Mouse (Mus musculus) olfactory bulb, adult 2 months (tissue): ENCODE data around the gene Suclg2. TPM values are rescaled to one million over a fixed set of nuclear protein-coding genes. Genes with fewer than 3 reads are reported as not detected.

Source experiments
- H3K27ac ChIP-seq: fragments of 200-500 bp; 2 replicates; pipeline ENCODE4 v1.5.1; 2012; ENCODE audit warnings: low read depth, low read length; ENCODE audit not compliant: insufficient read depth
- H3K4me1 ChIP-seq: fragments of 200-500 bp; 2 replicates; pipeline ENCODE4 v1.6.1; 2012; ENCODE audit warnings: low read length; ENCODE audit not compliant: control insufficient read depth, insufficient read depth
- H3K4me3 ChIP-seq: fragments of 200-500 bp; 2 replicates; pipeline ENCODE4 v1.5.1; 2012; ENCODE audit warnings: mild to moderate bottlenecking, low read depth, low read length, moderate library complexity; ENCODE audit not compliant: insufficient read depth
- CTCF ChIP-seq: fragments of 200-500 bp; IDR thresholded peaks from 2 replicates; pipeline ENCODE4 v1.5.1; 2012; ENCODE audit warnings: low read depth, mild to moderate bottlenecking, low read length, moderate library complexity; ENCODE audit not compliant: insufficient read depth
- POLR2A ChIP-seq: fragments of 200-500 bp; IDR thresholded peaks from 2 replicates; pipeline ENCODE4 v1.6.1; 2012; ENCODE audit warnings: mild to moderate bottlenecking, low read depth, low read length, moderate library complexity; ENCODE audit not compliant: insufficient read depth
- WGBS: fragments of 180-500 bp; shearing (Covaris S2); methylation state at CpG from one replicate; pipeline ENCODE4 v1.1.7; 2018; 5-methylcytosine and 5-hydroxymethylcytosine counted together
- polyA plus RNA-seq: library from polyadenylated mRNA; stranded (reverse); fragments of >200 nt; gene quantifications from 2 replicates; pipeline ENCODE4 v1.2.4, GENCODE M21; 2012; ENCODE audit warnings: low replicate concordance; ENCODE audit not compliant: missing spikeins, insufficient read depth, insufficient read length

The Suclg2 gene
- polyA plus RNA-seq, 1 experiment: not detected

DNA sequence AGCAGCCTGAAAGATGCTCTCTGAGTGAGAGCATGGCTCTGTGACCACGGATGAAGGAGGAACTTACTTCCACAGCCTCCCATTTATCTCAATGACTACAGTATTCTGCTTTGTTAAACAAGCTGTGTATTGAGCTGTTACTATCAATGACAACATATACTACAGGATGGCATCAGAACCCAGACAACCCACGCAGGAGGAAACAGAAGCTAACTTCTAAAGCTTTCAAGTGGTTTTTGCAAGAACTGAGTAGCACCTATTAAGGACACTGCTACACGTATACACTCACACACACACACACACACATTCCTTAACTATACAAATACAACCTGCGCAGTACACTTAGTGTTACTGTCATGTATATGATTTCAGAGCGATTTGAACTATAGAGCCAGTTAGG is 202.9 kb downstream of the Suclg2 start:
- Histone ChIP-seq H3K27ac (no peak overlapping the region), H3K4me1 (no peaks in the 10 kb centered on the region), H3K4me3 (no peak overlapping the region)
- 87% methylated on average over 5 of the region's 5 CpGs for WGBS
- TF ChIP-seq POLR2A (no peak), CTCF (no peak)

- no peak overlapping the region for H3K27ac ChIP-seq
- WGBS: 95% methylated on average over 10 of the region's 10 CpGs
- H3K4me1 ChIP-seq: no peaks in the 10 kb centered on the region
- no peak overlapping the region for H3K4me3 ChIP-seq
- TF ChIP-seq POLR2A (no peak), CTCF (no peak)
Observed at GRCm38 (mm10) chr6:95514726-95515125, 203.9 kb downstream of the Suclg2 start.

- WGBS: 94% methylated on average over 1 of the region's 1 CpGs
- no peak overlapping the region for H3K4me3 ChIP-seq
- TF ChIP-seq CTCF (no peak), POLR2A (no peak)
- no peaks in the 10 kb centered on the region for H3K4me1 ChIP-seq
- no peak overlapping the region for H3K27ac ChIP-seq
Observed at GRCm38 (mm10) chr6:95511689-95512088, 206.9 kb downstream of the Suclg2 start.

- Histone ChIP-seq H3K4me3 (no peak overlapping the region), H3K27ac (no peak overlapping the region), H3K4me1 (no peaks in the 10 kb centered on the region)
- WGBS: 63% methylated on average over 5 of the region's 5 CpGs
- TF ChIP-seq CTCF (no peak), POLR2A (no peak)
Observed at GRCm38 (mm10) chr6:95500771-95501170, 217.8 kb downstream of the Suclg2 start.

DNA sequence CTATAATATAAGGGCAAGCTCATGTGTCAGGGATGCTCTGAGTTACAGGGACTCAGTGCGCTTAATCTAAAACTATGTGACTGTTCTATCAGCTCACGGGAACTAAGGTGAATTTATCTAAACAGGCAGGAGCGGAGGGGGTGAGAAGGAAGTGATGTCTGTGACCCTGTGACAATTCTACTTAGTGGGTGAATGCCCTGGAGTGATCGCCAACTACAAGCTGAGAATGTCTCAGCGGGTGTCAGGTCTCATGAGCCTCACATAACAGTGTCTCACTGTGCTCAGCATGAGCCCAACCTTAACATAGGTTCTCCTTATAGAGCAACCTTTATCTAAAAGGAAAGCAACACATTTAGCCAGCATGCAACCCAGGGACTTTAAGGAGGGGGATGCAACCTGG is 219.0 kb downstream of the Suclg2 start:
- Histone ChIP-seq H3K4me1 (no peaks in the 10 kb centered on the region), H3K27ac (no peak overlapping the region), H3K4me3 (no peak overlapping the region)
- 96% methylated on average over 5 of the region's 5 CpGs for WGBS
- TF ChIP-seq CTCF (no peak), POLR2A (no peak)

- no peaks in the 10 kb centered on the region for H3K4me1 ChIP-seq
- 84% methylated on average over 8 of the region's 8 CpGs for WGBS
- H3K27ac ChIP-seq: no peak overlapping the region
- no peak overlapping the region for H3K4me3 ChIP-seq
- TF ChIP-seq POLR2A: no peak
- TF ChIP-seq CTCF: no peak
Observed at GRCm38 (mm10) chr6:95492216-95492956, 226.2 kb downstream of the Suclg2 start.

GRCm38 (mm10) chr6:95491043-95491442 is 227.6 kb downstream of the Suclg2 start:
- TF ChIP-seq CTCF: no peak
- no peak for TF ChIP-seq POLR2A
- H3K27ac ChIP-seq: no peak overlapping the region
- H3K4me3 ChIP-seq: no peak overlapping the region
- H3K4me1 ChIP-seq: no peaks in the 10 kb centered on the region
- 94% methylated on average over 2 of the region's 2 CpGs for WGBS

- H3K4me1 ChIP-seq: no peaks in the 10 kb centered on the region; the same call in 1 of the 2 replicates
- no peak overlapping the region for H3K4me3 ChIP-seq
- no peak overlapping the region for H3K27ac ChIP-seq
- TF ChIP-seq CTCF (no peak), POLR2A (no peak)
- 90% methylated on average over 6 of the region's 6 CpGs for WGBS
Observed at GRCm38 (mm10) chr6:95485791-95486190, 232.8 kb downstream of the Suclg2 start.

- H3K27ac ChIP-seq: no peak overlapping the region
- 53% methylated on average over 7 of the region's 7 CpGs for WGBS
- H3K4me1 ChIP-seq: no peaks in the 10 kb centered on the region; the same call in 1 of the 2 replicates
- no peak for TF ChIP-seq POLR2A
- peak; percentile 44 for TF ChIP-seq CTCF
- H3K4me3 ChIP-seq: no peak overlapping the region
Observed at GRCm38 (mm10) chr6:95484183-95484818, 234.3 kb downstream of the Suclg2 start.

DNA sequence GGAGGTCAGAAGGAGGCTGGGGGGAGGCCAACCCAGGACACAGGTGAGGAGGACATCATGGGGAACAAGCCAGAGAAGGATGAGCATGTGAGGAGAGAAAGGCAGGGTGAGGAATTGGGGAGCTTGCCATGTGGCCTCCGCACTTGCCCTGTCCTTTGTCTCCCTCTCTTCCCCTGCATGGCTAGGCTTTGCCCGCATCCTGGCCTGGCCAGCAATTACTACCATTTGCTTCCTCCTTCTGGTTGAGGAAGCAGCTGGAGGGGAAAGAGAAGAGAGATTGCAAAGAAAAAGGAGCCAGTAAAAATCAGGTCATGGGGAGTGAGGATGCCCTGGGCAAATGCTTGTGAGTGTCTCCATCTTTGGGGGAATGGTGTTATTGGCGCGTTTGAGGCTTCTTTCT is 234.9 kb downstream of the Suclg2 start:
- H3K4me3 ChIP-seq: no peak overlapping the region
- no peak overlapping the region for H3K27ac ChIP-seq
- WGBS: 86% methylated on average over 4 of the region's 4 CpGs
- no peaks in the 10 kb centered on the region; the same call in 1 of the 2 replicates for H3K4me1 ChIP-seq
- TF ChIP-seq POLR2A (no peak), CTCF (no peak)
